ENCODE assay signal across 21 mouse cellular contexts in genomic region chr17:7527681-7528080, GRCm38 (mm10).
A peak's percentile ranks its signal among the peaks of the same experiment; 100 is the strongest.
DNase-seq lines count a peak whose midpoint lies in the region; ATAC-seq and TF ChIP-seq lines count a peak whose summit lies in the region.
"Had no signal": no experiment of that assay in that cellular context is flagged by ENCODE, and none has a peak within 500 bp of the region (broad histone marks: within the 10 kb centered on the region; RNA-seq: fewer than 3 reads in every experiment).

No protein-coding gene starts in this region.

- DNase-seq in gastrocnemius, adult 2 months = peak; percentile 43
- DNase-seq in gastrocnemius, adult 8-10 months (ENCODE audit: low spot score in 2 of 2) = no peak
- DNase-seq in lung, postnatal 0 days (ENCODE audit: low spot score) = no peak
- DNase-seq in lung, postnatal 14 days = no peak
- no peak for DNase-seq in cerebellum, adult 18-20 months
- DNase-seq: adrenal gland, postnatal 36 days; cerebellum, adult 9-10 months; gastrocnemius, postnatal 36 days; layer of hippocampus, postnatal 36 days; thymus, postnatal 4 days had no signal

- no peaks in the 10 kb centered on the region for H3K4me1 ChIP-seq in intestine, postnatal 0 days (replicated peaks; ENCODE audit: control insufficient read depth, insufficient read depth, low read length)
- 0 out of 2 replicates have a peak, but pooled peaks cover 3% of the 10 kb centered on the region for H3K4me1 ChIP-seq in intestine, embryonic 16.5 days (ENCODE audit: control insufficient read depth, insufficient read depth, low read length)
- H3K4me1 ChIP-seq in lung, postnatal 0 days (ENCODE audit: insufficient read depth, low read depth, low read length) = no peaks in the 10 kb centered on the region
- peaks cover 7% of the 10 kb centered on the region for H3K4me1 ChIP-seq in ES-Bruce4 (ENCODE audit: control insufficient read depth, insufficient read depth, low read length)
- H3K4me1 ChIP-seq: embryonic facial prominence, embryonic 12.5 days; heart, embryonic 15.5 days; hindbrain, embryonic 13.5 days; lung, embryonic 15.5 days; midbrain, embryonic 10.5 days; neural tube, embryonic 13.5 days had no signal

- WGBS in intestine, postnatal 0 days = 74% methylated on average over 3 of the region's 3 CpGs
- WGBS in intestine, embryonic 16.5 days = 75% methylated on average over 3 of the region's 3 CpGs
- whole genome bisulfite sequencing in lung, postnatal 0 days = 67% methylated on average over 3 of the region's 3 CpGs

- TF ChIP-seq EP300 in lung, postnatal 0 days (IDR thresholded peaks at IDR 0.05) = no peak
- TF ChIP-seq EP300 in ES-Bruce4 (IDR thresholded peaks at IDR 0.05; ENCODE audit: insufficient read depth, low read depth, low read length) = no peak

- H3K36me3 ChIP-seq in intestine, postnatal 0 days (ENCODE audit: control insufficient read depth, insufficient read depth) = no peaks in the 10 kb centered on the region
- H3K36me3 ChIP-seq in intestine, embryonic 16.5 days (ENCODE audit: control insufficient read depth, insufficient read depth, low read length) = no peaks in the 10 kb centered on the region
- H3K36me3 ChIP-seq in lung, postnatal 0 days (ENCODE audit: insufficient read depth, low read length) = no peaks in the 10 kb centered on the region
- H3K36me3 ChIP-seq in ES-Bruce4 (ENCODE audit: control insufficient read depth, insufficient read depth, low read length, poor library complexity, severe bottlenecking) = no peaks in the 10 kb centered on the region
- H3K36me3 ChIP-seq: embryonic facial prominence, embryonic 12.5 days; heart, embryonic 15.5 days; hindbrain, embryonic 13.5 days; lung, embryonic 15.5 days; midbrain, embryonic 10.5 days; neural tube, embryonic 13.5 days had no signal

- TF ChIP-seq POLR2A in ES-Bruce4 (IDR thresholded peaks at IDR 0.05; ENCODE audit: insufficient read depth, low read length) = no peak

- TF ChIP-seq CTCF in gastrocnemius, adult 2 months (IDR thresholded peaks at IDR 0.05) = peak; percentile 49
- TF ChIP-seq CTCF in intestine, postnatal 0 days (IDR thresholded peaks at IDR 0.05; ENCODE audit: low read depth) = peak; percentile 57
- peak; percentile 52 for TF ChIP-seq CTCF in lung, postnatal 0 days (IDR thresholded peaks at IDR 0.05)
- TF ChIP-seq CTCF in ES-Bruce4 (IDR thresholded peaks at IDR 0.05; ENCODE audit: low read depth, low read length) = peak; percentile 20

- intact Hi-C loops in gastrocnemius, adult 2 months (cut with DNase I) = no loop called here

- H3K4me3 ChIP-seq in gastrocnemius, adult 2 months = no peak overlapping the region
- no peak overlapping the region for H3K4me3 ChIP-seq in intestine, postnatal 0 days (ENCODE audit: low read depth, low read length)
- H3K4me3 ChIP-seq in intestine, embryonic 16.5 days (ENCODE audit: low read length) = no peak overlapping the region
- no peak overlapping the region for H3K4me3 ChIP-seq in lung, postnatal 0 days (ENCODE audit: low read depth, low read length)
- H3K4me3 ChIP-seq in ES-Bruce4 (ENCODE audit: low read depth, low read length) = no peak overlapping the region
- H3K4me3 ChIP-seq: embryonic facial prominence, embryonic 12.5 days; heart, embryonic 15.5 days; hindbrain, embryonic 13.5 days; lung, embryonic 15.5 days; midbrain, embryonic 10.5 days; neural tube, embryonic 13.5 days had no signal

- no peak for ATAC-seq in intestine, postnatal 0 days
- no peak for ATAC-seq in intestine, embryonic 16.5 days
- ATAC-seq in lung, postnatal 0 days = no peak
- ATAC-seq: forebrain, embryonic 16.5 days had no signal

- no peaks in the 10 kb centered on the region for H3K27me3 ChIP-seq in intestine, postnatal 0 days (replicated peaks; ENCODE audit: control insufficient read depth, insufficient read depth, low read length)
- no peaks in the 10 kb centered on the region for H3K27me3 ChIP-seq in intestine, embryonic 16.5 days (replicated peaks; ENCODE audit: control insufficient read depth, insufficient read depth, low read length)
- H3K27me3 ChIP-seq in lung, postnatal 0 days (replicated peaks; ENCODE audit: insufficient read depth, low read length) = no peaks in the 10 kb centered on the region
- H3K27me3 ChIP-seq in ES-Bruce4 (ENCODE audit: control insufficient read depth, insufficient read depth, low read length, poor library complexity, severe bottlenecking) = no peaks in the 10 kb centered on the region
- H3K27me3 ChIP-seq: CH12.LX; embryonic facial prominence, embryonic 12.5 days; heart, embryonic 15.5 days; hindbrain, embryonic 13.5 days; lung, embryonic 15.5 days; neural tube, embryonic 13.5 days had no signal

- no peak overlapping the region for H3K4me2 ChIP-seq in intestine, postnatal 0 days (replicated peaks; ENCODE audit: low read depth)
- H3K4me2 ChIP-seq in intestine, embryonic 16.5 days (ENCODE audit: low read depth, low read length) = no peak overlapping the region
- H3K4me2 ChIP-seq in lung, postnatal 0 days (replicated peaks; ENCODE audit: low read depth, low read length) = no peak overlapping the region
- H3K4me2 ChIP-seq: embryonic facial prominence, embryonic 12.5 days; heart, embryonic 15.5 days; hindbrain, embryonic 13.5 days; lung, embryonic 15.5 days; neural tube, embryonic 13.5 days had no signal

- H3K9me3 ChIP-seq in intestine, postnatal 0 days (ENCODE audit: control insufficient read depth) = no peaks in the 10 kb centered on the region
- no peaks in the 10 kb centered on the region for H3K9me3 ChIP-seq in intestine, embryonic 16.5 days (ENCODE audit: control insufficient read depth, low read length)
- no peaks in the 10 kb centered on the region for H3K9me3 ChIP-seq in lung, postnatal 0 days (ENCODE audit: low read length)
- no peaks in the 10 kb centered on the region for H3K9me3 ChIP-seq in ES-Bruce4 (replicated peaks; ENCODE audit: control insufficient read depth, insufficient read depth, low read length, poor library complexity, severe bottlenecking)
- H3K9me3 ChIP-seq: embryonic facial prominence, embryonic 12.5 days; heart, embryonic 15.5 days; hindbrain, embryonic 13.5 days; lung, embryonic 15.5 days; midbrain, embryonic 10.5 days; neural tube, embryonic 13.5 days had no signal

- no peak overlapping the region for H3K9ac ChIP-seq in intestine, postnatal 0 days (ENCODE audit: low read depth, low read length)
- H3K9ac ChIP-seq in intestine, embryonic 16.5 days (ENCODE audit: low read depth, low read length) = no peak overlapping the region
- no peak overlapping the region for H3K9ac ChIP-seq in lung, postnatal 0 days (replicated peaks; ENCODE audit: low read depth)
- no peak overlapping the region for H3K9ac ChIP-seq in ES-Bruce4 (ENCODE audit: low read depth, poor library complexity, severe bottlenecking)
- H3K9ac ChIP-seq: embryonic facial prominence, embryonic 12.5 days; heart, embryonic 15.5 days; hindbrain, embryonic 13.5 days; lung, embryonic 15.5 days; neural tube, embryonic 13.5 days had no signal

- no peak overlapping the region for H3K27ac ChIP-seq in gastrocnemius, adult 2 months
- H3K27ac ChIP-seq in intestine, postnatal 0 days (ENCODE audit: low read depth, low read length) = no peak overlapping the region
- H3K27ac ChIP-seq in intestine, embryonic 16.5 days (ENCODE audit: low read length) = no peak overlapping the region
- no peak overlapping the region for H3K27ac ChIP-seq in lung, postnatal 0 days (ENCODE audit: low read length)
- peak overlapping the region; percentile 59; the same call in 1 of the 2 replicates for H3K27ac ChIP-seq in ES-Bruce4 (ENCODE audit: insufficient read depth, low read length)
- H3K27ac ChIP-seq: embryonic facial prominence, embryonic 12.5 days; heart, embryonic 15.5 days; hindbrain, embryonic 13.5 days; lung, embryonic 15.5 days; midbrain, embryonic 10.5 days; neural tube, embryonic 13.5 days had no signal
